Mouse (Mus musculus) limb, embryonic 11.5 days (tissue): ENCODE data around the gene Arhgef3. TPM values are rescaled to one million over a fixed set of nuclear protein-coding genes. Genes with fewer than 3 reads are reported as not detected.

Experiments used
- ATAC-seq: fragments of 200-750 bp; cut with Nextera tagmentation; 2 replicates; pipeline ENCODE4 v1.8.0; 2017; ENCODE audit warnings: low read depth; ENCODE audit not compliant: insufficient number of reproducible peaks, low FRiP score, low TSS enrichment
- DNase-seq: peaks from one replicate; pipeline ENCODE4 v3.0.0-alpha.2; 2015; ENCODE audit warnings: low spot score
- H3K27ac ChIP-seq: fragments of 300-500 bp; sonication (generic); replicated peaks from 2 replicates; pipeline ENCODE4 v1.5.1; 2014; ENCODE audit warnings: low read depth, mild to moderate bottlenecking, low read length
- H3K27me3 ChIP-seq: fragments of 300-500 bp; sonication (generic); 2 replicates; pipeline ENCODE4 v1.6.1; 2014; ENCODE audit warnings: mild to moderate bottlenecking, low read length, mixed read lengths; ENCODE audit not compliant: control insufficient read depth, insufficient read depth
- H3K36me3 ChIP-seq: fragments of 300-500 bp; sonication (generic); 2 replicates; pipeline ENCODE4 v1.6.1; 2014; ENCODE audit warnings: mild to moderate bottlenecking, low read length, moderate library complexity, mixed read lengths; ENCODE audit not compliant: control insufficient read depth, insufficient read depth
- H3K4me1 ChIP-seq: fragments of 300-500 bp; sonication (generic); 2 replicates; pipeline ENCODE4 v1.6.1; 2014; ENCODE audit warnings: low read length, mixed read lengths; ENCODE audit not compliant: control insufficient read depth, insufficient read depth
- H3K4me2 ChIP-seq: fragments of 300-500 bp; sonication (generic); 2 replicates; pipeline ENCODE4 v1.6.1; 2014; ENCODE audit warnings: low read depth, mild to moderate bottlenecking, moderate library complexity; ENCODE audit not compliant: severe bottlenecking
- H3K4me3 ChIP-seq: fragments of 300-500 bp; sonication (generic); 2 replicates; pipeline ENCODE4 v1.5.1; 2014; ENCODE audit warnings: low read depth, low read length
- H3K9ac ChIP-seq: fragments of 300-500 bp; sonication (generic); 2 replicates; pipeline ENCODE4 v1.6.1; 2014; ENCODE audit warnings: mild to moderate bottlenecking, low read length
- H3K9me3 ChIP-seq: fragments of 300-500 bp; sonication (generic); 2 replicates; pipeline ENCODE4 v1.6.1; 2016; ENCODE audit warnings: low read length; ENCODE audit not compliant: control insufficient read depth
- WGBS: fragments of 180-500 bp; shearing (Covaris S2); extraction: QIAGEN DNeasy Blood & Tissue Kit; methylation state at CpG from one replicate; pipeline ENCODE4 v1.1.7; 2014; 5-methylcytosine and 5-hydroxymethylcytosine counted together
- polyA plus RNA-seq: library from polyadenylated mRNA; unstranded; fragments of >200 nt; fragmentation: Nextera tagmentation; extraction: Ambion mirVana; gene quantifications from 2 replicates; pipeline ENCODE4 v1.2.1, GENCODE M21; 2014

Gene Arhgef3
- polyA plus RNA-seq, 1 experiment from 2014 or later: 17.8 TPM

DNA sequence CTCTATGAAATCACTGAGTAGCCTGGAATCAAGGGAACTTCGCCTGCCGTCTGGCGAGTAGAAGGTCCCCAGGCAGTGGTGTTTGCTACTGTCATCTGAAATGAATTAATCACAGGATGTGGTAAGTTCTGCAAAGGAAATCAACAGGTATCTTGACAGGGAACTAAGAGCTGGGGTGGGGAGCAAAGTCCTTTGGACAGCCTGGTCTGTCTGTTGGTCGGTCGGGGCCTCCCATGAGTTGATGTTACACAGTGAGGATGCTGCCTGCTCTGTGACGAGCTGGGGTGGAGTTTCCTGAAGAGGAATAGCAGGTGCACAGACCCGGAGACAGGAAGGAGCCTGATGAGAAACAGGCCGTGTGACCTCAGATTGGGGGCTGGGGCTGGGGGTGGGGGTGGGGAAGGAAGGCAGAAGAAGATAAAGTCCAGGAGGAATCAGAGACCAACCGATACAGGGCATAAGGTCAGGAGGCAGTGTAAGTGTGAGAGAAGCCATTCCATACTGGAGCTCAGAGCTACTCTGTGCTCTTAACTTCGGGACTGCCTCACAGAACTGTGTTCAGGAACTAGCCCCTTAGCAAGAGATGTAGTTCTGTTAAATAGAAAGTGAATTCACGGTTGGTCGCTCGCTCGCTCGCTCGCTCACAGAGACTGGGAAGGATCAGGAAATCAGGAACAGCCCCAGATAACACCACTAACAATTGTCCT, 114.9 kb downstream of the Arhgef3 start:
- Histone ChIP-seq H3K4me2 (no peak overlapping the region), H3K9ac (no peak overlapping the region), H3K4me1 (peaks cover 17% of the 10 kb centered on the region), H3K27me3 (no peaks in the 10 kb centered on the region), H3K27ac (peak overlapping the region; percentile 36; the same call in 1 of the 2 replicates), H3K4me3 (no peak overlapping the region), H3K36me3 (no peaks in the 10 kb centered on the region), H3K9me3 (no peaks in the 10 kb centered on the region)
- DNase-seq: no peak
- no peak for ATAC-seq
- WGBS: 18% methylated on average over 16 of the region's 16 CpGs

DNA sequence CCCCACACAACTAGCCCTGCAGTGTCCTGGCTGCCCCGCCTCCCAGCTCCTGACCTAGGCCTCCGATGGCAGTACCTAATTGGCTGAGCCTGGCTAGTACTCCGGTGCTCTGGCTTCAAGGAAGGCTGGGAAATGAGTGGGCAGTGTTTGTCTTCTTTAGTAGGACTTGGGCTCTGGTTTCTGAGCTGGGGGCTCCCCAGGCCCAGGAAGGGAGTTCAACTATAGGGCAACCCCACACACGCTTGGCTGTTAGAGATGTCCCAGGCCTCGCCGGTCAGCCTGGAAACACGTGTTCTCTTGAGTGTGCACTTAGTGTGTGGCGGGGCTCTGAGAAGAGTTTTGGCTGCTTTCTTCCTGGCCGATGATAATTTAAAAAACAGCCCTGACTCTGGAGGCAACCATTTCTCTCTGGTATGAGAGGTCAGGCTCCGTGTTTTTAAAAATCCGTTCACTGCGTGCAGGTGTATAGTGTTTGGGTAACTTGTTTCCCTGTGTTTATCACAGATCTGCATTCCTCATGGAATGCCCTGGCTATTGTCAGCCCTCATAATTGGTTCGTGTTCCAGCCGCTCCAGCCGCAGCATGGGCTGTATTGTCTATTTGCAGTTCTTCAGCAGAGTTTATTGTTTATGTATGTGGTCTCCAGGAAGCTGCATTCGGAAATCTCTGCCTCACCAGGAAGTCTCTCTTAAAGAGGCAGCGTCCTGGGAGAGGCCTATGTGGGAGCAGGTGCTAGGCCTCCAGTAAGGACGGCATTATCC, 115.7 kb downstream of the Arhgef3 start:
- no peaks in the 10 kb centered on the region for H3K9me3 ChIP-seq
- peaks cover 17% of the 10 kb centered on the region for H3K4me1 ChIP-seq
- H3K27ac ChIP-seq: peak overlapping the region; percentile 36; the same call in 1 of the 2 replicates
- H3K4me3 ChIP-seq: no peak overlapping the region
- H3K4me2 ChIP-seq: peak overlapping the region; percentile 10; the same call in 1 of the 2 replicates
- H3K9ac ChIP-seq: no peak overlapping the region
- WGBS: 22% methylated on average over 18 of the region's 18 CpGs
- peak; percentile 73; the same call in 1 of the 2 replicates for ATAC-seq
- H3K27me3 ChIP-seq: no peaks in the 10 kb centered on the region
- H3K36me3 ChIP-seq: no peaks in the 10 kb centered on the region
- DNase-seq: peak; percentile 57

DNA sequence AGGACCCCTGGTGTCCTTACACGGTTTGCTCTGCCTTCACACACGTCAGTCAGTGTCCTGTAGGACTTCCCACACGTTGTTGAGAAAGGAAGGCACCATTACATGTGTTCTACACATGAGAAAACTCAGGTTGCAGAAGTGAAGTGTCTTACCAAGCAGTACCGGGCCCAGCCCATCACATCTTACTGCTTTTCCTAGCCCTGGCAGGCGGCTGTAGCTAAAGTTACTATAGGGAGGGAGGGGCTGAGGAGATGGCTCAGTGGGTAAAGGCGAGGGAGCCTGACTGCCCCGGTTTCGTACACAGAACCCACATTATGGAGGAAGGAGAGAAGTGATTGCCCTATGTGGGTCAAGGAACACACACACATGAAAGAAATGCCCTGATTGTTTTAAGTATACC, 116.8 kb downstream of the Arhgef3 start:
- peaks cover 17% of the 10 kb centered on the region for H3K4me1 ChIP-seq
- H3K36me3 ChIP-seq: no peaks in the 10 kb centered on the region
- H3K9me3 ChIP-seq: no peaks in the 10 kb centered on the region
- ATAC-seq (no peak), DNase-seq (no peak)
- no peaks in the 10 kb centered on the region for H3K27me3 ChIP-seq
- H3K27ac ChIP-seq: no peak overlapping the region
- 85% methylated on average over 8 of the region's 8 CpGs for WGBS
- H3K4me3 ChIP-seq: no peak overlapping the region
- H3K9ac ChIP-seq: no peak overlapping the region
- H3K4me2 ChIP-seq: no peak overlapping the region

DNA sequence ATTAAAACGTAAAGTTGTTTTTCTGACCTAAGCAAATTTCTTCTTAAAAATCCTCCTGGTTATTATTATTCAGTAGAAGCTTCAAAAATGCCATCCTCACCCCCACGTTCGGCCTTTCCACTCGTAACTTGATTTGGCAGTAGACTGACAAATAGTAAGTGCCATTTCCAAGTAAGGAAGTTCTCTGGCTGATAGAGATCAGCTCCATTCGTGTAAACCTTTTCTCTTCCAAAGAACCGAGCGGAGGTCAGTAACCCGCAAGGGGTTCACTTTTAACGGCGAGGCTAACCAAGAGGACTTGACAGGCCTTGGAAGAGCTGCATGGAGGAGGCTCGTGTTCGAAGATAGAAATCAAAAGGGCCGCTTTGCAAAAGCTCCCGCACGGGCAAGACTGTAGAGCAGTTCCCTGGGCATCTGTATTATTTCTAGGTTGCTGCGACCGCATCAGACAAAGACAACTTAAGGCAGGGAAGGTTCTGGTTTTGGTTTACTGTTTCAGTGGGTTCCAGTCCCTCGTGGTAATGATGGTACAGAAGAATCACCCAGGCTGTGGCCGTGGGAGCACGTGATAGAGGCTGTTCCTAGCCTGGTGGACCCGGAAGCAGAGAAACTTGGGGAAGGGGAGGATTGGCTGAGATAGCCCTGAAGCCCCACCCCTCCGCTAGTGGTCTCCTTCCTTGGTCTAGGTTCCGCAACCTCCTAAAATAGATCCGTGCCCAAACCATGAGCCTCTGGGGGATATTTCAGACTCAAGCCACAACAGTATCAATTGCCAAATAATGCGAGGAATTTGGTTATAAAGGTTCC, 117.5 kb downstream of the Arhgef3 start:
- Histone ChIP-seq H3K4me2 (no peak overlapping the region), H3K27me3 (no peaks in the 10 kb centered on the region), H3K36me3 (no peaks in the 10 kb centered on the region), H3K9ac (no peak overlapping the region), H3K9me3 (no peaks in the 10 kb centered on the region), H3K4me3 (no peak overlapping the region), H3K4me1 (peaks cover 17% of the 10 kb centered on the region), H3K27ac (no peak overlapping the region)
- DNase-seq (no peak), ATAC-seq (no peak)
- 88% methylated on average over 25 of the region's 25 CpGs for WGBS

DNA sequence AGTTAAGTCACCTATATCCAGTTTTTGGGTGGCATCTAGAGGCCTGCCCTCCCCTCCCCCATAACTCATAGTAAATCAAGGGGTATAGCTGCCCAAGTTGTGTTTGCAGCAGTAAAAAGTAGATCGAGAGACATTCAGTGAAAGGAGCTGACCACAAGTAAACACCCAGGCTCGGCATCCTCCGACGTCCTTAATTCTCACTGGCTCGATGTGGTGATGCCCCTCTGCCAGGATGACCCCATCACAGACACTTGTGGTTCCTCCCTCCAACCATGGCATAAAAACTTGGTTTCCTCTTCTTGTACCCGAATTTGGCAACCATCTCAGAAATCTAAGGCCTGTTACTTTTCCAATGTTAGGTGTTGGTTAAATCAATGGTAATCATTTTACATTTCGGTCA, 118.4 kb downstream of the Arhgef3 start:
- Histone ChIP-seq H3K4me2 (no peak overlapping the region), H3K27me3 (no peaks in the 10 kb centered on the region), H3K27ac (no peak overlapping the region), H3K9ac (no peak overlapping the region), H3K9me3 (no peaks in the 10 kb centered on the region), H3K36me3 (no peaks in the 10 kb centered on the region), H3K4me3 (no peak overlapping the region), H3K4me1 (peaks cover 23% of the 10 kb centered on the region)
- ATAC-seq: no peak
- 91% methylated on average over 7 of the region's 7 CpGs for WGBS
- DNase-seq: no peak

DNA sequence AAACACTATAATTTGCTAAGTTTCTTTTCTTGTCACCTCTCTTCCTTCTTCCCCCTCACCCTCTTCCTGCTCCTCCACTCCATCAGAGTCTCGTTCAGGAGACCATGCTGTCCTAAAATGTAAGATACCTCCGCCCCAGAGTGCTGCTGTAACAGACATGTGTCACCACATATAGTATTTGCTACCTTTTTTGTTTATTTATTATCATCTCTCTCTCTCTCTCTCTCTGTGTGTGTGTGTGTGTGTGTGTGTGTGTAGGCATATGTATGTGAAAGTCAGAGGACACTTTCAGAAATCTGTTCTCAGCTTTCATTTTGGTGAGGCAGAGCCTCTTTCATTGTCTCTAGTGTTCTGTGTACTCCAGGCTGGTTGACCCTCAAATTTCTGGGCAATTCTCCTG, 119.0 kb downstream of the Arhgef3 start:
- ATAC-seq (no peak), DNase-seq (no peak)
- 87% methylated on average over 2 of the region's 2 CpGs for WGBS
- Histone ChIP-seq H3K36me3 (no peaks in the 10 kb centered on the region), H3K9me3 (no peaks in the 10 kb centered on the region), H3K9ac (no peak overlapping the region), H3K4me1 (peaks cover 24% of the 10 kb centered on the region), H3K27me3 (no peaks in the 10 kb centered on the region), H3K4me3 (no peak overlapping the region), H3K27ac (no peak overlapping the region), H3K4me2 (no peak overlapping the region)

DNA sequence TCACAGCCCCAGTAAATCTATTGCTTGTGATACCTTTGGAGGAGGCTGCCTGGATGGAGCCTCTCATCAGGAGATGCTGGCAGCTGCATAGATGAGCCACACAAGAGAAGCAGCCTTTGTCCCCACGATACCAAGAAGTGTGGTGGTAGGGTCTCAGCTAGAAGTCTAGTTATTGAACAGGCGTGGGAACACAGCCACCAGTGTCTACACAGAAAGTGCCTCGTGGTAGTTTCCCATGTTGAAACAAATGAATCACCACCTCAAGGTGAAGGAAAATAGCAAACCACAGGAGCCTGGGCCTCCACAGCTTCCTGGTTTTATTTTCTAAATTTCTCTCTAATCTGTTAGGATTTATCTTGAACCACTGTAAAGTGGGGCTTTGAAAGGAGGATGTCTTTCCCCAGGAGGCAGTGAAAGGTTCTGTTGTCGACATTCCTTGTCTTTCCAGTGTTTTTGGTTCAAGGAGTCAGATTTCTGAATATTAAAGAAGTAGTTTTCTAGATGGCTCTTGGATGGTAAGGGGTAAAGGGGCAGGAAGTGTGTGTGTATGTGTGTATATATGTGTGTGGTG, 119.7 kb downstream of the Arhgef3 start:
- H3K9me3 ChIP-seq: no peaks in the 10 kb centered on the region
- H3K4me1 ChIP-seq: peaks cover 22% of the 10 kb centered on the region
- no peaks in the 10 kb centered on the region for H3K27me3 ChIP-seq
- no peak overlapping the region for H3K9ac ChIP-seq
- no peak overlapping the region for H3K4me2 ChIP-seq
- no peak overlapping the region for H3K27ac ChIP-seq
- WGBS: 79% methylated on average over 4 of the region's 4 CpGs
- H3K4me3 ChIP-seq: no peak overlapping the region
- ATAC-seq (no peak), DNase-seq (no peak)
- no peaks in the 10 kb centered on the region for H3K36me3 ChIP-seq
